Mouse (Mus musculus) adrenal gland (tissue): Measurements from ENCODE around the gene Hapln1.

Experiments
- intact Hi-C: fragments of 180-260 bp; cut with DNase I; formaldehyde crosslinking; loops from one replicate; pipeline ENCODE4 v1.15.1; 2025

Gene Hapln1

GRCm38 (mm10) chr13:89597354-89597753 is 57.8 kb downstream of the Hapln1 start:
- intact Hi-C loops: no loop called here

DNA sequence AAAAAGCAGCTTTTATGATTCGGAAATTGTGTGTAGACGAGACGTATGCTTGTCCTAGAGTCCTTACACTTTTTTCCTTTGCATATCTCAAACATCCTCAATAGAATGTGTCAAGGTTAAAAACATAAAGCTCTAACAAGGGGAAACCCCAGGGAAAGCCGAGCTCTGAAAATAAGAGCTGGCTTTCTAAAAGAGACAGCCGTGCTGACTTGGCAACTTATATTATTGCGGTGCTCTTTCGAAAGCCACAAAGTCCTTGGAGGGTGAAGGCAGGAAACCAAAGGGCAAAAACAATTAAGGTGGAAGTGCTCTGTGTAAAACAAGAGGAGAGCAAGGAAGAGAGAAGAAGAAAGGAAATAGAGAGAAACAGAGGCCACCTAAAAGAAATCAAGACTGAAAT is 60.9 kb downstream of the Hapln1 start:
- intact Hi-C loops: no loop called here

GRCm38 (mm10) chr13:89603336-89603735 is 63.7 kb downstream of the Hapln1 start:
- intact Hi-C loops: no loop called here

DNA sequence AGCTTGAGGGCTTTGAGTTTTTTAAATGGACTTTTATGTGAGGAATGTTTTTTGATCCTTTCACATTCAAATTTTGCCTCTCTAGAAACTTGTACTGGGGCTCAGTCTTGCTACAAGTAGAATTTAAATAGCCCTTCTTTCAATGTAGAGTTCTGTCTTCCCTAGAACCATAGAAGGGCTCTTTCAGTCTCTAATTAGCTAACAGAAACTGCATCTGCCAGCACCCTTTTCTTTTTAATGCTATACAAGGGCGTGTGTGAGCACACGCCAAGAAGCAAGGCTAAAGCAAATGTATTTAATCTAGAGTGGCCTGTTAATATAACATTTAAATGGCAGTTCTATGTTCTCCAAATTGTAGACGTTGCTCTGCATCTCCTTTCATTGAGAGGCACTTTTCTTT is 67.8 kb downstream of the Hapln1 start:
- intact Hi-C loops: no loop called here

GRCm38 (mm10) chr13:89619064-89619463 is 79.5 kb downstream of the Hapln1 start:
- intact Hi-C loops: loop anchor here (5.0 kb wide), 1 partner anchor 37 kb away; no protein-coding TSS in a partner anchor

- intact Hi-C loops: loop anchor here (2.0 kb wide), 2 partner anchors 55 to 85 kb away; no protein-coding TSS in a partner anchor
Observed at GRCm38 (mm10) chr13:89634137-89634683, 94.6 kb downstream of the Hapln1 start.

DNA sequence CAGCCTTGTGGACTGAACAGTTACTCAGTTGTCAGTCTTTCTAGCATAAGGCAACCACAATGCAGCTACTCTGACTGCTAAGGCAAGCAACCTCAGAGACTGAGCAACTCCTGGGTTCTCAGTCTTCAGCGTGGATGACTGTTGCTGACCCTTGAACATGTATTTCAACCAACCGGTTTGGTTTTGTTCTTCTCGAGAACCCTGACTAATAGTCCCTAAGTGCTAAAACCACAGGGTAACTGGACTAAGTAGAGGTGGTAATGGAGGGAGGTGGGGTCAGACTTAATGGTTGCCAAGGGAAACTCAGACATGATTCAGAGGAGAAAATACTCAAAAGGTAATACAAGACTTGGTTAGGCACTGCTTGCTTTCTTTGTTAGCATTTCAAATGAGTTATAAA is 97.4 kb downstream of the Hapln1 start:
- intact Hi-C loops: no loop called here

- intact Hi-C loops: no loop called here
Observed at GRCm38 (mm10) chr13:89645589-89645988, 106.0 kb downstream of the Hapln1 start.

DNA sequence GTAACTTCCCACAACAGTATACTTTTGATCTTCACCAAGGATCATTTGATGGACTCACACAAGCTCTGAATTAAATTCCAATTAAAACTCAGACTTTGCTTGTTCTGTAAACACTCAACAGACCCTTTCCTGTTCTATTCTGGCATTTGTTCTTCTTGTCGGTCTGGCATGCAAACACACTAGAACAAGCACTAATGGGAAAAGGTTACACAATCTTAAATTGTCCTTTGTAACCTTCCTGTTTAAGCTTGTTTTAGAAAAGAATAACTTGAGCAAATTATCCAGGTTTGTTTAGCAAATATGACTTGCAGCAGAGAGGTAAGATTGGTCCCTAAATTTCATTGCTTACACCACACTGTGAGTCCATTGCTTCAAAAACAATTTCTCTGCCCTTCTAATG is 113.2 kb downstream of the Hapln1 start:
- intact Hi-C loops: no loop called here

DNA sequence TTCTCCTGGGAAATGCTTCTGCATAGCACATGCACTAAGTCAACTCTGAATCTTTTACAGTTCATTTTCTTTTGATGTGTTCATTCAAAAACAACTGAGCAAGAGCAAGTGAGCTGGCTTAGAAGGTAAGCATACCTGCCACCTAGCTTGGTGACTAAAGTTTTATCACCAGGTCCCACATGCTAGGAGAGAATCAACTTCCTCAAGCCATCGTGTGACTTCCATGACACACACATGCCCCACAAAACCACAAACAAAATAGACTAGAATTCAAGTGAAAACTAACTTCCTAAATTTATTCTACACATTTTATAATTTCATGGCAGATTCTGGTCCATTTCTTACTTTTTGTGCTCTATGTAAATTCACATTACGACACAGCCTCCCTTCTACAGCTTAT is 113.7 kb downstream of the Hapln1 start:
- intact Hi-C loops: no loop called here

DNA sequence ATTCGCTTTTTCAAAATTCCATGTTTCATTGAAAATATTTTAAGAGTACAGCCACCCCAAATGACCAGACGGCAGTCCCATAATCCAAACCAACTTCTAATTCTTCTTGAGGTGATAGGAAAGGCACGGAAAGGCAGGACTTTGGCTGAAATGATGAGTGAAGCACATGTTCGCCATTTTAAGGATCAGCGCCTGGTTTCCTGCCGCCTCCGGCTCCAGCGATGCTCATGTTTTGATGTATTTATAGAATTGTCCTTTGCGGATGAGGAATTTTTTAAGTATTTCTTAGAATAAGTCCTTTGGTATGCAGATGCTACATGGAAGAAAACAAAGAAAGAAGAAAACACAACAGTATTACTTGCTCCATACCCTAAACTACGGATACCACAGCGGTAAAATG is 117.5 kb downstream of the Hapln1 start:
- intact Hi-C loops: no loop called here
